ENCODE assay signal across 12 mouse cellular contexts in genomic region chr4:133023636-133024035, GRCm38 (mm10). TPM values are rescaled to one million over a fixed set of nuclear protein-coding genes. Genes with fewer than 3 reads are reported as not detected.
DNase-seq lines count a peak whose midpoint lies in the region; ATAC-seq lines count a peak whose summit lies in the region.
"Had no signal": no experiment of that assay in that cellular context is flagged by ENCODE, and none has a peak within 500 bp of the region (broad histone marks: within the 10 kb centered on the region; RNA-seq: fewer than 3 reads in every experiment).

No protein-coding gene starts in this region.

- no peak for DNase-seq in heart, adult 8-10 months (ENCODE audit: low spot score)
- peak; percentile 46 for DNase-seq in adipocyte (ENCODE audit: low spot score)
- peak; percentile 35 to 47 for DNase-seq in kidney, postnatal 4 days
- DNase-seq in thymus, postnatal 4 days, result no peak
- no peak for DNase-seq in layer of hippocampus, adult 9-11 months
- DNase-seq: adrenal gland, adult 8-10 months had no signal

- H3K9me3 ChIP-seq in heart, embryonic 15.5 days (replicated peaks), result no peaks in the 10 kb centered on the region
- no peaks in the 10 kb centered on the region for H3K9me3 ChIP-seq in forebrain, embryonic 12.5 days

- WGBS in heart, embryonic 15.5 days, result 74% methylated on average over 6 of the region's 6 CpGs
- 70% methylated on average over 6 of the region's 6 CpGs for WGBS in forebrain, embryonic 12.5 days

- H3K4me3 ChIP-seq in heart, embryonic 15.5 days, result no peak overlapping the region
- H3K4me3 ChIP-seq in forebrain, embryonic 12.5 days (replicated peaks), result no peak overlapping the region

- no peak for ATAC-seq in heart, embryonic 15.5 days (replicated peaks; ENCODE audit: insufficient number of reproducible peaks, insufficient read depth, low FRiP score, low read depth)
- no peak for ATAC-seq in forebrain, embryonic 12.5 days (ENCODE audit: low FRiP score)
- no peak for ATAC-seq in frontal cortex, adult (ENCODE audit: low TSS enrichment)
- ATAC-seq: lung, postnatal 0 days had no signal

- no peaks in the 10 kb centered on the region for H3K27me3 ChIP-seq in heart, embryonic 15.5 days
- H3K27me3 ChIP-seq in forebrain, embryonic 12.5 days, result no peaks in the 10 kb centered on the region

- H3K36me3 ChIP-seq in heart, embryonic 15.5 days, result no peaks in the 10 kb centered on the region
- no peaks in the 10 kb centered on the region for H3K36me3 ChIP-seq in forebrain, embryonic 12.5 days (replicated peaks)

- H3K4me2 ChIP-seq in heart, embryonic 15.5 days, result no peak overlapping the region
- peak overlapping the region; percentile 51; the same call in 1 of the 2 replicates for H3K4me2 ChIP-seq in forebrain, embryonic 12.5 days

- H3K27ac ChIP-seq in heart, embryonic 15.5 days, result peak overlapping the region; percentile 80; the same call in 1 of the 2 replicates
- peak overlapping the region; percentile 79 for H3K27ac ChIP-seq in forebrain, embryonic 12.5 days

- peaks cover 96% of the 10 kb centered on the region for H3K4me1 ChIP-seq in heart, embryonic 15.5 days (replicated peaks)
- peaks cover 93% of the 10 kb centered on the region for H3K4me1 ChIP-seq in forebrain, embryonic 12.5 days

- H3K9ac ChIP-seq in heart, embryonic 15.5 days, result peak overlapping the region; percentile 18; the same call in 1 of the 2 replicates
- H3K9ac ChIP-seq in forebrain, embryonic 12.5 days, result no peak overlapping the region

RNA-seq across cellular contexts. Expression of gene Ahdc1, which starts 12.6 kb away (rescaled TPM):
- 6.3 and 8.5 TPM in 2 replicates for polyA plus RNA-seq in heart, embryonic 15.5 days (2015; fragmentation: Nextera tagmentation; extraction: Ambion mirVana)
- total RNA-seq in heart, adult 8-10 months (2022), result 10 to 100 TPM; 37.5 to 52.5 (median 45.0) TPM
- polyA plus RNA-seq in forebrain, embryonic 12.5 days (2016; fragmentation: Nextera tagmentation; extraction: Ambion mirVana), result 7.2 and 8.1 TPM in 2 replicates

RNA-seq across cellular contexts. Expression of gene Fgr, which starts 49.7 kb away (rescaled TPM):
- polyA plus RNA-seq in heart, embryonic 15.5 days (2015; fragmentation: Nextera tagmentation; extraction: Ambion mirVana), result 0.42 and 1.0 TPM in 2 replicates
- total RNA-seq in heart, adult 8-10 months (2022), result 1 to 10 TPM in 1 of 4 experiments, under 1 TPM in 3; 0.14 to 2.5 (median 0.49) TPM
- polyA plus RNA-seq in forebrain, embryonic 12.5 days (2016; fragmentation: Nextera tagmentation; extraction: Ambion mirVana), result 0.12 and 0.20 TPM in 2 replicates
- total RNA-seq: gastrocnemius, adult 8-10 months; layer of hippocampus, postnatal 14 days had no signal

Comparison
In these comparisons a context has a peak if more than half of its experiments do, and no peak if none do; other contexts are left out.
1. DNase-seq: peak in adipocyte (single experiment) and kidney, postnatal 4 days (2 of 2); none in heart, adult 8-10 months (single experiment), thymus, postnatal 4 days (single experiment) and layer of hippocampus, adult 9-11 months (single experiment).